Mouse (Mus musculus) forebrain, embryonic 15.5 days (tissue): ENCODE data around the gene Stk32c. TPM values are rescaled to one million over a fixed set of nuclear protein-coding genes. Genes with fewer than 3 reads are reported as not detected.

Source experiments
- ATAC-seq: fragments of 200-750 bp; cut with Nextera tagmentation; replicated peaks from 2 replicates; pipeline ENCODE4 v1.8.0; 2017; ENCODE audit warnings: mild to moderate bottlenecking, moderate TSS enrichment, moderate library complexity
- H3K27ac ChIP-seq: fragments of 300-500 bp; sonication (generic); replicated peaks from 2 replicates; pipeline ENCODE4 v1.5.1; 2015; ENCODE audit warnings: mild to moderate bottlenecking, inconsistent platforms
- H3K27me3 ChIP-seq: fragments of 300-500 bp; sonication (generic); 2 replicates; pipeline ENCODE4 v1.6.1; 2015; ENCODE audit warnings: inconsistent platforms
- H3K36me3 ChIP-seq: fragments of 300-500 bp; sonication (generic); 2 replicates; pipeline ENCODE4 v1.6.1; 2015; ENCODE audit warnings: mild to moderate bottlenecking, inconsistent platforms
- H3K4me1 ChIP-seq: fragments of 300-500 bp; sonication (generic); 2 replicates; pipeline ENCODE4 v1.6.1; 2015; ENCODE audit warnings: inconsistent platforms
- H3K4me2 ChIP-seq: fragments of 300-500 bp; sonication (generic); replicated peaks from 2 replicates; pipeline ENCODE4 v1.6.1; 2015; ENCODE audit warnings: mild to moderate bottlenecking, inconsistent platforms
- H3K4me3 ChIP-seq: fragments of 300-500 bp; sonication (generic); 2 replicates; pipeline ENCODE4 v1.5.1; 2015; ENCODE audit warnings: mild to moderate bottlenecking, inconsistent platforms
- H3K9ac ChIP-seq: fragments of 300-500 bp; sonication (generic); replicated peaks from 2 replicates; pipeline ENCODE4 v1.6.1; 2015; ENCODE audit warnings: mild to moderate bottlenecking, inconsistent platforms
- H3K9me3 ChIP-seq: fragments of 300-500 bp; sonication (generic); 2 replicates; pipeline ENCODE4 v1.6.1; 2016; ENCODE audit warnings: inconsistent platforms
- WGBS: fragments of 180-500 bp; shearing (Covaris S2); methylation state at CpG from one replicate; pipeline ENCODE4 v1.1.7; 2015; ENCODE audit warnings: mixed read lengths; 5-methylcytosine and 5-hydroxymethylcytosine counted together
- polyA plus RNA-seq: library from polyadenylated mRNA; unstranded; fragments of >200 nt; fragmentation: Nextera tagmentation; extraction: Ambion mirVana; gene quantifications from 2 replicates; pipeline ENCODE4 v1.2.1, GENCODE M21; 2015

The Stk32c gene
- polyA plus RNA-seq, 1 experiment from 2014 or later = 0.93 TPM

DNA sequence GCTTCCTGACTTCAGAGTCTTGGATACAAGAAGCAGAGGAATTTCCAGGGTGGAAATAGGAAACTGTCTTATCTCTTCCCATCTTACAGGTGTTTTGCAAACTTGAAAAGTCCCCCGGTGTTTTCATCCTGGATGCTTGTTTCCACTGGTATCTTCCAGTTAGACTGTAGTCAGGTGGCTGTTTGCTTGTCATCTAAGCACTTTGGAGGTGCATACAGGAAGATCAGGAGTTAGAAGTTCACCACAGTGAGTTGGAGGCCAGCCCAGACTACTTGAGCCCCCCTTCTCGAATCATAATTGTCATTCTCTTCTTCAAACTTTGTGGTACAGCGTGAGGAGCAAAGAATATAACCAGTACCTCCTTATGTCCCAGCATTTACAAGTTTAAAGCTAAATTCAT, 1.1 kb upstream of the Stk32c start:
- Histone ChIP-seq H3K9ac (no peak overlapping the region), H3K4me1 (peaks cover 13% of the 10 kb centered on the region), H3K4me3 (no peak overlapping the region), H3K27me3 (no peaks in the 10 kb centered on the region), H3K9me3 (no peaks in the 10 kb centered on the region), H3K27ac (no peak overlapping the region), H3K36me3 (no peaks in the 10 kb centered on the region), H3K4me2 (no peak overlapping the region)
- ATAC-seq = no peak
- 75% methylated on average over 3 of the region's 3 CpGs for WGBS

DNA sequence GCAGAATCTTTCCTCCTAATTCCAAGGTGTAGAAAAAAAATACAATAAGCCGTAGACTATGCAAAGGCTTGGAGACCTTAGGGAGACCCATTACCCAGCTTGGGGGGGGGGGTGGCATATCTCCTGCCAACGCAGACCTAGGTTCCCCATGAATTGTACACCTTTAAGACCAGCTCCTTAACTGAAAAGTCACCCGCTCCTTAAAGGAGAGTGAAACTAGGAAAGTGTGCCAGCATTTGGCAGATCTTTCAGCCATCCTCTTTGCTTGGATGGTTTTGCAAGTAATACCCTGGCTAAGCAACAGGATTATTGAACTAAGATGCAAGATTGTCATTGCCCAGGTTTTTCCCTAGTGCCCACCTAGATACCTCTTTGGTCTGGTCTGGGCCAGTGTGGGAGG, 644 bp upstream of the Stk32c start:
- Histone ChIP-seq H3K4me3 (peak overlapping the region; percentile 82), H3K4me1 (peaks cover 13% of the 10 kb centered on the region), H3K36me3 (no peaks in the 10 kb centered on the region), H3K27ac (peak overlapping the region; percentile 86), H3K27me3 (no peaks in the 10 kb centered on the region), H3K9me3 (no peaks in the 10 kb centered on the region), H3K4me2 (peak overlapping the region; percentile 68), H3K9ac (peak overlapping the region; percentile 81)
- WGBS = 71% methylated on average over 3 of the region's 3 CpGs
- ATAC-seq = peak; percentile 15; the same call in 1 of the 2 replicates

DNA sequence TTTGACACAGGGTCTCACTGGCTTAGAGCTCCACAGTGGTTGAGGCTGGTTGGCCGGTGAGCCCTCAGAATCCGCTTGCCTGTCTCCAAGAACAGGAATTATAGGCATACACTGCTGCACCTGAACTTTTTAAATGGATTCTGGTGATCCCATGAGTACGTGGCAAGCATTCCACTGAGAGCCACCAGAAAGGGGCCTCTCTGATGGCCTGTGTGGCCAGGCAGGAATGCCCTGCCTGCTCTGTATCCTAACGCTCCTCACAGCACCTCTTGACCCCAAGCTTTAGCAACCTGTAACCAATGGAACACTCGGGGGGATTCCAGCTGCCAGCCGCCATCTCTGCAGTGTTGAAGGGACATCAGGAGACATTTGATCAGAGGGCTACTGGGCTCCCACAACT, 1.3 kb downstream of the Stk32c start:
- H3K4me2 ChIP-seq = no peak overlapping the region
- H3K4me3 ChIP-seq = no peak overlapping the region
- no peaks in the 10 kb centered on the region for H3K27me3 ChIP-seq
- no peak overlapping the region for H3K9ac ChIP-seq
- H3K4me1 ChIP-seq = peaks cover 13% of the 10 kb centered on the region
- no peaks in the 10 kb centered on the region for H3K36me3 ChIP-seq
- 83% methylated on average over 6 of the region's 6 CpGs for WGBS
- no peak for ATAC-seq
- no peaks in the 10 kb centered on the region for H3K9me3 ChIP-seq
- no peak overlapping the region for H3K27ac ChIP-seq

DNA sequence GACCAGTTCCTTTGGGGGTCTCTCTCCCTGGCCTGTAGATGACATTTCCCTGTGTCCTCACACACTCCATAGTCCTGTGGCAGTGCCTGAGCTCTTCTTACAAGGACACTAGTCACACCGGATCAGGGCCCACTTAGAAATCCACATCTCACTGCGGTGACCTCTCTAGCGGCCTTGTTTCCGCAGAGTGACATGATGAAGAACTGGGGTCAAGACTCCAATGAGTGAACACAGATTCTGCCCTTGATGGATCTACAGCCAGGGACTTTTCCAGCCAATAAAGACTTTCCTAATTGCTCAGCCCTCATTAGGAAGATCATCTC, 4.4 kb downstream of the Stk32c start:
- Histone ChIP-seq H3K9me3 (no peaks in the 10 kb centered on the region), H3K4me3 (no peak overlapping the region), H3K27me3 (no peaks in the 10 kb centered on the region), H3K4me1 (peaks cover 10% of the 10 kb centered on the region), H3K9ac (no peak overlapping the region), H3K36me3 (no peaks in the 10 kb centered on the region), H3K27ac (no peak overlapping the region), H3K4me2 (no peak overlapping the region)
- WGBS = 93% methylated on average over 4 of the region's 4 CpGs
- ATAC-seq = no peak

DNA sequence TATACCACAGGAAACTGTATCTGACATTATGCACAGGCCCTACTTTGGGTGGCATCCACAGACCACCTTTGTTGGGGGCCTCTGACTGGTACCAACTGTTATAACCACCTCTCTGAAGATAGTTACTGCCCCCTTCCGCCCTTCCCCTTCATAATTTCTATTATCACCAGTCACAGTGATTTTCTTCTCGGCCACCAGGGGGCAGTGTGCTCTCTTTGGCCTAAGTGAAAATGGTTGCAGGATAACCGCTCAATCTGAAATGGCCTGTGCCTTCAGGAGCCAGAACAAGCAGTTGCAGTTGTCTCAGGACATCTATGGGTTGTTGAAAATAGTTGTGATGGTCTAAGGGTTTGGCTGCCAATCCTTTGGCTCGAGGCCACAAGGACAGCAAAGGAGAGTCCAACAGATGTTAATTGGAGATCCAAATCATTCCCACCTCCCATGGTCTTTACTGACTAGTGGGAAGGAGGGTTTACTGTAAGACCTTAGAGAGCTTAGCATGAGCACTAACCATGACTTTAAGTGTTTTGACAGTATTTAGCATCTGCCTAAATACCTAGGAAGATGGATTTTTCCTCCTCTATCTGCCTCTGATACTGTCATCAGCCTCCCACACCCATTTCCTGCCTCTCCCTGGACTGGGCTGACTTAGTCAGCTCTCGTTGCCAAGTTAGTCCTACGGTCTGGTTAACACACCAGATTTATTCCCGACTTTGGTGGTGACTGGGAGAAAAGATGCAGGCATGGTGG, 4.9 kb downstream of the Stk32c start:
- H3K27ac ChIP-seq = no peak overlapping the region
- WGBS = 33% methylated on average over 7 of the region's 7 CpGs
- no peaks in the 10 kb centered on the region for H3K36me3 ChIP-seq
- no peak overlapping the region for H3K9ac ChIP-seq
- H3K4me3 ChIP-seq = no peak overlapping the region
- no peaks in the 10 kb centered on the region for H3K9me3 ChIP-seq
- H3K4me1 ChIP-seq = peaks cover 6% of the 10 kb centered on the region
- 0 out of 2 replicates have a peak, but pooled peaks have one; percentile 32 for ATAC-seq
- H3K4me2 ChIP-seq = no peak overlapping the region
- H3K27me3 ChIP-seq = no peaks in the 10 kb centered on the region

DNA sequence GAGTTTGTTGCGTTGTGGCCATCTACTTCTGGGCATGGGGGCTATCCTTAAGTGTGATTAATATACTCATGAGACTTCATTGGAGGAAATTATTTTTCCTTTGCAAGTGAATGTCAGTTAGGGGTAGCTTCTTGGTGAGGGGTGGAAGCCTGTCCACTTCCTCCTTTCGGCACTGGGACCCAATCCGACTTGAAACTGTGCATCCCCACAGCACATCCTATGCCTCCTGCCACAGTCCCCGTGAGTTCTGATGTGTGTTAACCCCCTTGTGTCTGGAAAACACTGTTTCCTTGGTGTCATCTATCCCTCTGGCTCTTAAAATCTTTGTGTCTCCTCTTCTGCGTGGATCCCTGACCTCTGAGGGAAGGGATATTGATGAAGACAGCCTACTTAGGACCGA, 11.9 kb downstream of the Stk32c start:
- no peak for ATAC-seq
- Histone ChIP-seq H3K4me3 (no peak overlapping the region), H3K9me3 (no peaks in the 10 kb centered on the region), H3K4me1 (no peaks in the 10 kb centered on the region), H3K36me3 (no peaks in the 10 kb centered on the region), H3K27me3 (peaks cover 9% of the 10 kb centered on the region; the same call in 1 of the 2 replicates), H3K4me2 (no peak overlapping the region), H3K9ac (no peak overlapping the region), H3K27ac (no peak overlapping the region)
- 64% methylated on average over 6 of the region's 6 CpGs for WGBS

DNA sequence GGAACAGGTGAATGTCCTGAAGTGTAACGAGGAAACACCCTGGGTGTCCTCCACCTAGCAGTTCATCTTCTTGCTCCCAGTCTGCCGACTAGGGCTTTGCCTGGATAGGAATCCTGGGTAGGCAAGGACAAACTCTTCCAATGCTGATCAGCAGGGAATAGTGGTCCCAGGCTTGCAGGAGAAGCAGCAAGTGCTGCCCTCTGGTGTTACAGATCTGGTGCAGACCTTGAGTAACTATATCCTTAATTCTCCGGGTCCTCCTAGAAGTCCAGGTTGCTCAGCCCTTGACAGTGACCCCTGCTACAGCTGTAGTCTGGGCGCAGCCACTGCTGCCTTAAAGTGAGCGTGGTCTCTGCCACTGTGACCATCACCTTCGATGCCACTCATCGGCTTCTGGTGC, 13.0 kb downstream of the Stk32c start:
- H3K9me3 ChIP-seq = no peaks in the 10 kb centered on the region
- ATAC-seq = peak; percentile 38; the same call in 1 of the 2 replicates
- no peak overlapping the region for H3K4me3 ChIP-seq
- 29% methylated on average over 7 of the region's 7 CpGs for WGBS
- no peaks in the 10 kb centered on the region for H3K36me3 ChIP-seq
- no peak overlapping the region for H3K4me2 ChIP-seq
- H3K27ac ChIP-seq = no peak overlapping the region
- H3K4me1 ChIP-seq = no peaks in the 10 kb centered on the region
- no peak overlapping the region for H3K9ac ChIP-seq
- H3K27me3 ChIP-seq = peaks cover 9% of the 10 kb centered on the region; the same call in 1 of the 2 replicates

DNA sequence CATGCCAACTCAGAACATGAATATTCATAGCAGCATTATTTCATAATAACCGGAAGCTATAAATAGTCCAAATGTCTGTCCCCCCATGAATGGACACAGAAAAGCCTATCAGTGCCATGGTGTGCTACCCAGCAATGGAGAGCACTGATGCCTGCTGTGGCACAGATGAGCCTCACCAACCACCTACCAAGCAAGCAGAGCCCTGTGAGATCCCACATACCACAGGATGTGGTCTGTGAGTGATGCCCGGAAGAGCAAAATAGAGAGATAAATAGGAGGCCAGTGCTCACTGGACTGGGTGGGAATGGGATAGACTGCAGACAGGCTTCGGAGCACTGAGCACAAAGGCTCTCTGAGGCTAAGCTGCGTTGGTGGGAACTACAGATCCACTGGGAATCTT, 16.1 kb downstream of the Stk32c start:
- H3K9me3 ChIP-seq = no peaks in the 10 kb centered on the region
- no peak overlapping the region for H3K4me3 ChIP-seq
- 82% methylated on average over 4 of the region's 4 CpGs for WGBS
- no peak overlapping the region for H3K27ac ChIP-seq
- H3K36me3 ChIP-seq = no peaks in the 10 kb centered on the region
- peaks cover 9% of the 10 kb centered on the region; the same call in 1 of the 2 replicates for H3K27me3 ChIP-seq
- no peak for ATAC-seq
- H3K4me1 ChIP-seq = no peaks in the 10 kb centered on the region
- H3K9ac ChIP-seq = no peak overlapping the region
- H3K4me2 ChIP-seq = no peak overlapping the region

DNA sequence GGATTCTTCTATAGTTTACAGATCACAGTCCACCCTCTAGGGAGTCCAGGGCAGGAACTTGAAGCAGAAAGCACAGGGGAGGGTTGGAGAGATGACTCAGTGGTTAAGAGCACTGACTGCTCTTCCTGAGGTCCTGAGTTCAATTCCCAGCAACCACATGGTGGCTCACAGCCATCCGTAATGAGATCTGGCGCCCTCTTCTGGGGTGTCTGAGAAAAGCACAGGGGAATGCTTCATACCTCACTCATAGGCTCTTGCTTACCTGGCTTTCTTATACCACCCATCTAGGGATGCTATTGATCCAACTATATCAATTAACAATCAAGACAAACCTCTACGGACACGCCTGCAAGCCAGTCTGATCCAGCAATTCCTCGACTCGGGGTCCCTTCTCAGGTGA, 21.5 kb downstream of the Stk32c start:
- 68% methylated on average over 6 of the region's 6 CpGs for WGBS
- Histone ChIP-seq H3K4me1 (peaks cover 13% of the 10 kb centered on the region), H3K27me3 (peaks cover 20% of the 10 kb centered on the region), H3K4me3 (no peak overlapping the region), H3K9me3 (no peaks in the 10 kb centered on the region), H3K9ac (no peak overlapping the region), H3K27ac (no peak overlapping the region), H3K4me2 (no peak overlapping the region), H3K36me3 (no peaks in the 10 kb centered on the region)
- no peak for ATAC-seq

DNA sequence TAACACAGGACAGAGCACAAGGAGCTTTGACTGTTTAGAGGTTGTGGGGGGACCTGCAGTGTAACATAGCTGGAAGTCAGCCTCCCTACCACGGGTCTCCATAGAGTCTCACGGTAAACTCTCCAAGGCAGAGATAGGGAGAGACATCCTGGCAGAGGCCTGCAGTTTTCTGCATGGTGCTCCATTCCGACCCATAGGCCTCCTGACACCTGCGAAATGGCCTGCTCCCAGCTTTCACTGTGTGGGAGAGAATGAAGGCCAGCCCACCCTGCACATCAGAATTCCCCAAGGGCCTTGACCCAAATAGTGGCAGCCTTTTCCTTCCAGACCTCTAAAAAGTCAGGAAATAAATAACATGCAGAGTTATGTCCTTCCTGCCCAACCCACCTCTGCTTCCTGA, 22.5 kb downstream of the Stk32c start:
- Histone ChIP-seq H3K9ac (no peak overlapping the region), H3K9me3 (no peaks in the 10 kb centered on the region), H3K4me3 (no peak overlapping the region), H3K27me3 (peaks cover 29% of the 10 kb centered on the region), H3K4me2 (no peak overlapping the region), H3K36me3 (no peaks in the 10 kb centered on the region), H3K4me1 (peaks cover 13% of the 10 kb centered on the region), H3K27ac (no peak overlapping the region)
- no peak for ATAC-seq
- WGBS = 93% methylated on average over 4 of the region's 4 CpGs

DNA sequence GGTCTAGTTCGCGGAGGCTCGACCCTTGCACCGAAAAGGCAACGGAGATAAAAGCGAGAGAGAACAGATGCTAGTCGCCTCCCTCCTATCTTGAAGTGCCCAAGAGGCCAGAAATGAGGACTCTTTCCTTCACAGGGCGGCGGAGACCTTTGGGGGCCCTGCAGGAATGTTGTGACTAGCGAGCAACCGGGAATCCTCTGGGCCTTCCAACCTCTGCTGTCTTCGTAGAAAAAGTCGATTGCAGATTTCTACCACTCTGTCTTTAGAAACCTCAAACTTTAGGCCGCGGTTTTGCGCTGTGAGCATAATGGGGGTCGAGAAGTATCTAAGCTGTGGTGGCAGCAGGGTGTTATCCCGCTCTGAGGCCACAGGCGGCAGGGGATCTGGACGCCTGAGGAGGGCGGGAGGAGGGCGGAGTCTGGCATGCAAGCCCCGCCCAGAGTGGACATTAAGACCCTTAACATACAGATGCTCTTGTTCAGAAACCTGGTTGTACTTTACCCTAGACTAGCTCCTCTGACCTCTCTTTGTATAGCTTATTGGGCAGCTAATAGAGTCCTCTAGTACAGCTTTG, 24.4 kb downstream of the Stk32c start:
- Histone ChIP-seq H3K4me3 (peak overlapping the region; percentile 72), H3K9me3 (no peaks in the 10 kb centered on the region), H3K9ac (peak overlapping the region; percentile 59), H3K4me1 (peaks cover 13% of the 10 kb centered on the region), H3K27me3 (peaks cover 34% of the 10 kb centered on the region), H3K4me2 (peak overlapping the region; percentile 95), H3K27ac (0 out of 2 replicates have a peak overlapping the region, but pooled peaks have one; percentile 10), H3K36me3 (no peaks in the 10 kb centered on the region)
- 1% methylated on average over 23 of the region's 23 CpGs for WGBS
- peak; percentile 57 for ATAC-seq

DNA sequence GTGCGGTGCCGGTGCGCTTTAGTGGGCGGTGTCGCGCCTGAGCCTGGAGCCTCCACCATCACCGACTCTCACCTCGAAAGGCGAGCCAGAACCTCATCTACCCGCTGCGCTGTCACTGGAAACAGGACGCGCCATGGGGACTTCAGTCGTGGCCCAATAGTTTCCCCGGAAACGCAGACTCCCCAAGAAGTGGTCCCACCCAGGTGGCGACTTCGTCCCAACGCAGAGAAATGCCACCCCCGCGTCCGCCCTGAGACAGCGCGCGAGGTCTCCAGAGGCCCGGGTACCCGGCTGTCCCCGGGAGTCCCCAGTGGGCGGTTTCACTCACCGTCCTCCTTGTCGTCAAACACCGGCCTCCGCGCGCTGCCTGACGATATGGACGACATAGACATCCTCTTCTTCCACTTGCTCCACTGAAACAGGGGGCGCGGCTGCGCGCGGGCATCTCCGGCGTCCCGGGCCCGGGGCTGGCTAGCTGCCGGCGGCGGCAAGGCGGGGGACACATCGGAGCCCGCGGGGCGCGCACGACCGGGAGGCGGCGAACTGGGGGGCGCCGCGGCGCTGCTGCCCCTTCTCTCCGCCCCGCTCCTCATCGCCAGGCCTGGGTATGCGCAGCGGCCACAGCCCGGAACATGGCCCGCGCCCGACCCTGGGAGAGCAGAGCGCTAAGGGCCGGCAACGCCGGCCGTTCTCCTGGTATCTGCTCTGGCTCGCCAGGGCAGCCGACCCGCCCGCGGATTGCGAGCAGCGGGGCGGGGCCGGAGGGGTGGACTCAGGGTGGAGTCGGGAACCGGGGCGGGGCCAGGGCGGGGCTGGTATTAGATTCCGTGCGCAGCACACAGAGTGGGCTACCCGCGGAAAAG, 25.1 kb downstream of the Stk32c start:
- H3K36me3 ChIP-seq = no peaks in the 10 kb centered on the region
- peak; percentile 95 for ATAC-seq
- H3K27ac ChIP-seq = 0 out of 2 replicates have a peak overlapping the region, but pooled peaks have one; percentile 7
- under 1% methylated on average over 86 of the region's 94 CpGs for WGBS
- peaks cover 13% of the 10 kb centered on the region for H3K4me1 ChIP-seq
- no peaks in the 10 kb centered on the region for H3K9me3 ChIP-seq
- peak overlapping the region; percentile 72 for H3K4me3 ChIP-seq
- H3K27me3 ChIP-seq = peaks cover 34% of the 10 kb centered on the region
- H3K4me2 ChIP-seq = peak overlapping the region; percentile 95
- H3K9ac ChIP-seq = peak overlapping the region; percentile 59
